Mouse (Mus musculus) C2C12 (cell line): ENCODE measurements around the gene Bcl11b.

Source experiments
- CEBPB ChIP-seq: IDR thresholded peaks from one replicate; pipeline ENCODE4 v1.6.1; 2011; ENCODE audit warnings: low read depth, mild to moderate bottlenecking, control low read depth, moderate library complexity
- CTCF ChIP-seq: IDR thresholded peaks from one replicate; pipeline ENCODE4 v1.5.1; 2011; ENCODE audit not compliant: control insufficient read depth, insufficient read depth, insufficient read length
- FOSL1 ChIP-seq: IDR thresholded peaks from one replicate; pipeline ENCODE4 v1.8.0; 2011; ENCODE audit warnings: mild to moderate bottlenecking, low read length; ENCODE audit not compliant: poor library complexity, insufficient read depth, severe bottlenecking
- MAX ChIP-seq: IDR thresholded peaks from one replicate; pipeline ENCODE4 v1.6.1; 2011; ENCODE audit warnings: mild to moderate bottlenecking, control low read depth
- MYOD1 ChIP-seq: IDR thresholded peaks from one replicate; pipeline ENCODE4 v1.6.1; 2011; ENCODE audit warnings: low read depth; ENCODE audit not compliant: control insufficient read depth, insufficient read length
- MYOG ChIP-seq: IDR thresholded peaks from one replicate; pipeline ENCODE4 v1.6.1; 2011; ENCODE audit not compliant: control insufficient read depth, insufficient read length; ENCODE audit errors: extremely low read depth
- USF1 ChIP-seq: IDR thresholded peaks from one replicate; pipeline ENCODE4 v1.6.1; 2011; ENCODE audit warnings: low read depth, mild to moderate bottlenecking, control low read depth, moderate library complexity

- no peak for TF ChIP-seq USF1
- TF ChIP-seq CTCF: no peak
- TF ChIP-seq MAX: no peak
- TF ChIP-seq MYOD1: no peak
- no peak for TF ChIP-seq FOSL1
- TF ChIP-seq CEBPB: no peak
- TF ChIP-seq MYOG: no peak
Measured at GRCm38 (mm10) chr12:107967026-107967425, 36.4 kb downstream of the Bcl11b start.
